Comparison of ENCODE assay signal across 34 mouse cellular contexts in the genomic region with DNA sequence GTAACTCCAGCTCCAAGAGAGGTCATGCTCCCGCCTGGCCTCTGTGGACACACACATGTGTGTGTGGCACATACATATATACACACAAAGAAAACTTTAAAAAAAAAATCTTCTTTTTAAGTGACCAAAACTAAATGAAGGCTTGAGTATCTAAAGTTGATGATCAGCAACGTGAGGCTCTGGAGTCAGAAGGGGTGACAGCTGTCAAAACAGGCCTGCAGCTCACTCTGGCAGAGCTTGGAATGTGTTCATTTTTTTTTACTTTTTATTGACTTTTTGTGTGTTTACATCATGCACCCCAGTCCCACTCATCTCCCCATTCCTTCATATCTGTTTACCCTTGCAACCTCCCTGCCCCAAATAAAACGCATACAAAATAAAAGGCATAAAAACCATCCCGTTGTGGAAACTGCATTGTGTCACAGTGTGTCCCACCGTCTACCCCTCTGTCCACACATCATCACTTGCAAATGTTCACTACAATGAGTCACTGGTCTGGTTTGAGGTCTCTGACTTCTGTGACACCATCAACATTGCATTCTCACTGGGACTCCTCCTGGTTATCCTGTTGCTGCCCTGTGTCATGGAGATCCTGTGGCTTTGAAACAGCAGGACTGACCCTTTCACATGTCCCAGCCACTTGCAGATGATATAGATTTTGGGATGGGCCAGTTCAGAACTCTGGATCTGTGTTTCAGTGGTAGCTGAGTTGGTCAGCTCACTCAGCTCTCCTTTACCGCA. TPM values are rescaled to one million over a fixed set of nuclear protein-coding genes. Genes with fewer than 3 reads are reported as not detected.
"Had no signal": no experiment of that assay in that cellular context is flagged by ENCODE, and none has a peak within 500 bp of the region (broad histone marks: within the 10 kb centered on the region; RNA-seq: fewer than 3 reads in every experiment).

No protein-coding gene starts in this region.

- H3K36me3 ChIP-seq: heart, embryonic 13.5 days; heart, embryonic 15.5 days; hindbrain, embryonic 13.5 days; hindbrain, embryonic 15.5 days; limb, embryonic 10.5 days; limb, embryonic 12.5 days; liver, embryonic 13.5 days; liver, embryonic 15.5 days had no signal

- H3K27ac ChIP-seq: heart, adult 2 months; heart, embryonic 13.5 days; heart, embryonic 15.5 days; hindbrain, embryonic 13.5 days; hindbrain, embryonic 15.5 days; hindbrain, postnatal 0 days; layer of hippocampus, adult 2 months; left cerebral cortex, adult 2 months; limb, embryonic 10.5 days; limb, embryonic 12.5 days; liver, embryonic 13.5 days; liver, embryonic 15.5 days had no signal

- H3K27me3 ChIP-seq: heart, embryonic 13.5 days; heart, embryonic 15.5 days; hindbrain, embryonic 13.5 days; hindbrain, embryonic 15.5 days; limb, embryonic 12.5 days; liver, embryonic 13.5 days; liver, embryonic 15.5 days had no signal

- H3K4me3 ChIP-seq: heart, adult 2 months; heart, embryonic 13.5 days; heart, embryonic 15.5 days; hindbrain, embryonic 13.5 days; hindbrain, embryonic 15.5 days; layer of hippocampus, adult 2 months; left cerebral cortex, adult 2 months; limb, embryonic 10.5 days; limb, embryonic 12.5 days; liver, embryonic 13.5 days; liver, embryonic 15.5 days had no signal

- ATAC-seq: hindbrain, postnatal 0 days; intestine, embryonic 16.5 days; liver, postnatal 0 days had no signal

- DNase-seq: gastrocnemius, postnatal 14 days; gastrocnemius, postnatal 36 days; heart, adult 11 months; heart, adult 2 months; heart, postnatal 14 days; heart, postnatal 36 days; kidney, adult 11 months; kidney, adult 2 months; kidney, postnatal 10 days; kidney, postnatal 25 days; kidney, postnatal 4 days; layer of hippocampus, postnatal 36 days; liver; liver, embryonic 13.5 days; liver, postnatal 0 days had no signal

RNA-seq across cellular contexts. Expression of gene Mefv, which starts 10.3 kb away (rescaled TPM):
- total RNA-seq: gastrocnemius, adult 8-10 months; gastrocnemius, postnatal 14 days; gastrocnemius, postnatal 36 days; heart, adult 2 months; heart, postnatal 14 days; heart, postnatal 36 days; hindbrain, postnatal 0 days; layer of hippocampus, adult 2 months; layer of hippocampus, postnatal 14 days; layer of hippocampus, postnatal 36 days; left cerebral cortex, adult 2 months; left cerebral cortex, postnatal 14 days; left cerebral cortex, postnatal 36 days had no signal
- polyA plus RNA-seq: heart, embryonic 11.5 days; heart, embryonic 15.5 days; hindbrain, embryonic 11.5 days; hindbrain, embryonic 13.5 days; hindbrain, embryonic 15.5 days; hindbrain, postnatal 0 days; kidney, embryonic 14.5 days; kidney, embryonic 16.5 days; limb, embryonic 10.5 days; limb, embryonic 12.5 days had no signal
